Mouse (Mus musculus): ENCODE measurements around the gene Arf3.

GRCm38 (mm10) chr15:98699190-98700105 is 63.6 kb downstream of the Arf3 start:
- TF ChIP-seq POLR2A (IDR thresholded peaks at IDR 0.05; ENCODE audit: extremely low read depth, insufficient read depth, low read length): no peak
- TF ChIP-seq CTCF (IDR thresholded peaks at IDR 0.05; ENCODE audit: low read depth, low read length): peak; percentile 86

Data from liver, adult 2 months (tissue).